Mouse (Mus musculus): ENCODE measurements around the gene Slc52a3.
"Not testable (repeated sequence)": the region's sequence is repeated elsewhere in the genome, so short reads cannot be mapped to it uniquely, and the experiment has no call there.

Slc52a3 gene

GRCm38 (mm10) chr2:151973595-151974562 lies 22.4 kb upstream of the Slc52a3 start:
- DNase-seq (ENCODE audit: low spot score): no peak

- no peak for DNase-seq (ENCODE audit: low spot score)
These were observed 21.0 kb upstream of the Slc52a3 start for GRCm38 (mm10) chr2:151975295-151975694.

GRCm38 (mm10) chr2:151976067-151976466 lies 20.2 kb upstream of the Slc52a3 start:
- DNase-seq (ENCODE audit: low spot score): no peak

GRCm38 (mm10) chr2:151977689-151978440 lies 18.4 kb upstream of the Slc52a3 start:
- no peak for DNase-seq (ENCODE audit: low spot score)

GRCm38 (mm10) chr2:151978494-151978893 lies 17.8 kb upstream of the Slc52a3 start:
- DNase-seq (ENCODE audit: low spot score): no peak

GRCm38 (mm10) chr2:151979470-151980354 lies 16.6 kb upstream of the Slc52a3 start, which contains the start of gene Fam110a:
Fam110a (minus strand) TSS chr2:151980219.
- DNase-seq (ENCODE audit: low spot score): peak; percentile 77

GRCm38 (mm10) chr2:151980355-151980693 lies 16.0 kb upstream of the Slc52a3 start:
- DNase-seq (ENCODE audit: low spot score): no peak

- DNase-seq (ENCODE audit: low spot score): no peak
These were observed 15.0 kb upstream of the Slc52a3 start for GRCm38 (mm10) chr2:151981268-151981667.

- no peak for DNase-seq (ENCODE audit: low spot score)
These were observed 13.8 kb upstream of the Slc52a3 start for GRCm38 (mm10) chr2:151982476-151982875.

GRCm38 (mm10) chr2:151984019-151984418 lies 12.3 kb upstream of the Slc52a3 start:
- DNase-seq (ENCODE audit: low spot score): no peak

- DNase-seq (ENCODE audit: low spot score): no peak
These were observed 10.7 kb upstream of the Slc52a3 start for GRCm38 (mm10) chr2:151985426-151986172.

- DNase-seq (ENCODE audit: low spot score): no peak
These were observed 9.4 kb upstream of the Slc52a3 start for GRCm38 (mm10) chr2:151986958-151987357.

- no peak for DNase-seq (ENCODE audit: low spot score)
These were observed 7.3 kb upstream of the Slc52a3 start for GRCm38 (mm10) chr2:151988978-151989377.

- DNase-seq (ENCODE audit: low spot score): no peak
These were observed 5.3 kb upstream of the Slc52a3 start for GRCm38 (mm10) chr2:151990985-151991394.

- no peak for DNase-seq (ENCODE audit: low spot score)
These were observed 4.9 kb upstream of the Slc52a3 start for GRCm38 (mm10) chr2:151991446-151991845.

GRCm38 (mm10) chr2:151994350-151995122 lies 1.8 kb upstream of the Slc52a3 start:
- DNase-seq (ENCODE audit: low spot score): peak; percentile 74

- DNase-seq (ENCODE audit: low spot score): not testable (repeated sequence)
These were observed 872 bp downstream of the Slc52a3 start for GRCm38 (mm10) chr2:151997190-151997575.

- peak; percentile 63 for DNase-seq (ENCODE audit: low spot score)
These were observed 1.6 kb downstream of the Slc52a3 start for GRCm38 (mm10) chr2:151997776-151998504.

- no peak for DNase-seq (ENCODE audit: low spot score)
These were observed 2.2 kb downstream of the Slc52a3 start for GRCm38 (mm10) chr2:151998505-151998899.

- no peak for DNase-seq (ENCODE audit: low spot score)
These were observed 2.6 kb downstream of the Slc52a3 start for GRCm38 (mm10) chr2:151998932-151999331.
